In genomic region chr5:8057018-8057323, GRCm38 (mm10) we compare ENCODE assay signal across 8 mouse cellular contexts. TPM values are rescaled to one million over a fixed set of nuclear protein-coding genes. Genes with fewer than 3 reads are reported as not detected.
A peak's percentile ranks its signal among the peaks of the same experiment; 100 is the strongest.
DNase-seq lines count a peak whose midpoint lies in the region; ATAC-seq and TF ChIP-seq lines count a peak whose summit lies in the region.

No protein-coding gene starts in this region.

- peak overlapping the region; percentile 90 for H3K4me3 ChIP-seq in lung, adult 2 months (replicated peaks; ENCODE audit: extremely low read depth, low read depth, low read length)
- H3K4me3 ChIP-seq in embryonic facial prominence, embryonic 11.5 days (ENCODE audit: low read depth, low read length) = peak overlapping the region; percentile 75
- peak overlapping the region; percentile 77 for H3K4me3 ChIP-seq in midbrain, embryonic 14.5 days (replicated peaks; ENCODE audit: low read depth, low read length)

- 0 out of 2 replicates have a peak, but pooled peaks have one; percentile 8 for ATAC-seq in embryonic facial prominence, embryonic 11.5 days (replicated peaks; ENCODE audit: insufficient number of reproducible peaks, low FRiP score, low TSS enrichment, low read depth)
- peak; percentile 4 for ATAC-seq in inflammation-experienced regulatory T-cells, adult 6 months
- ATAC-seq in midbrain, embryonic 14.5 days (ENCODE audit: low FRiP score, low TSS enrichment) = peak; percentile 21; the same call in 1 of the 2 replicates

- peak overlapping the region; percentile 90 for H3K9ac ChIP-seq in embryonic facial prominence, embryonic 11.5 days (replicated peaks; ENCODE audit: low read length)
- H3K9ac ChIP-seq in midbrain, embryonic 14.5 days (replicated peaks; ENCODE audit: low read length) = peak overlapping the region; percentile 85

- no peak for TF ChIP-seq POLR2A in lung, adult 2 months (IDR thresholded peaks at IDR 0.05; ENCODE audit: borderline replicate concordance, extremely low read depth, low read depth, low read length)

- H3K36me3 ChIP-seq in embryonic facial prominence, embryonic 11.5 days (replicated peaks; ENCODE audit: control insufficient read depth, insufficient read depth, low read depth, low read length) = no peaks in the 10 kb centered on the region; the same call in none of the 2 replicates
- peaks cover 22% of the 10 kb centered on the region for H3K36me3 ChIP-seq in midbrain, embryonic 14.5 days (ENCODE audit: control insufficient read depth, insufficient read depth, low read length)

- H3K27me3 ChIP-seq in embryonic facial prominence, embryonic 11.5 days (ENCODE audit: control insufficient read depth, insufficient read depth, low read length) = no peaks in the 10 kb centered on the region
- no peaks in the 10 kb centered on the region for H3K27me3 ChIP-seq in midbrain, embryonic 14.5 days (ENCODE audit: control insufficient read depth, insufficient read depth, low read length)

- 14% methylated on average over 5 of the region's 5 CpGs for WGBS in lung, adult 2 months
- WGBS in embryonic facial prominence, embryonic 11.5 days = 62% methylated on average over 5 of the region's 5 CpGs
- 69% methylated on average over 5 of the region's 5 CpGs for WGBS in midbrain, embryonic 14.5 days

- H3K4me1 ChIP-seq in lung, adult 2 months (ENCODE audit: control insufficient read depth, insufficient read depth, low read length) = peaks cover 13% of the 10 kb centered on the region; the same call in 1 of the 2 replicates
- H3K4me1 ChIP-seq in embryonic facial prominence, embryonic 11.5 days (ENCODE audit: control insufficient read depth, insufficient read depth, low read length) = no peaks in the 10 kb centered on the region
- peaks cover 8% of the 10 kb centered on the region for H3K4me1 ChIP-seq in midbrain, embryonic 14.5 days (ENCODE audit: control insufficient read depth, insufficient read depth, low read length)

- TF ChIP-seq CTCF in lung, adult 2 months (IDR thresholded peaks at IDR 0.05; ENCODE audit: insufficient read depth, low read length) = no peak

- H3K9me3 ChIP-seq in embryonic facial prominence, embryonic 11.5 days (replicated peaks; ENCODE audit: control insufficient read depth, low read length) = no peaks in the 10 kb centered on the region
- no peaks in the 10 kb centered on the region for H3K9me3 ChIP-seq in midbrain, embryonic 14.5 days (ENCODE audit: control insufficient read depth, low read length)

- DNase-seq in lung, adult 2 months = peak; percentile 43
- no peak for DNase-seq in lung, postnatal 36 days
- DNase-seq in embryonic facial prominence, embryonic 11.5 days (ENCODE audit: low spot score) = no peak
- DNase-seq in midbrain, embryonic 14.5 days = peak; percentile 4
- no peak for DNase-seq in Muller cell, postnatal 12 days (ENCODE audit: inconsistent ontology term)
- no peak for DNase-seq in left cerebral cortex, adult 11 months (ENCODE audit: low spot score)
- no peak for DNase-seq in layer of hippocampus, adult 18-20 months (ENCODE audit: low spot score in 2 of 2)

- no peak overlapping the region for H3K27ac ChIP-seq in embryonic facial prominence, embryonic 11.5 days (replicated peaks; ENCODE audit: low read depth, low read length)
- no peak overlapping the region for H3K27ac ChIP-seq in midbrain, embryonic 14.5 days (replicated peaks; ENCODE audit: low read depth, low read length)

- H3K4me2 ChIP-seq in embryonic facial prominence, embryonic 11.5 days (ENCODE audit: low read depth, low read length) = peak overlapping the region; percentile 59
- H3K4me2 ChIP-seq in midbrain, embryonic 14.5 days (ENCODE audit: low read length) = peak overlapping the region; percentile 68

RNA-seq across cellular contexts. Expression of gene Sri, which starts 11.1 kb away (rescaled TPM):
- polyA plus RNA-seq in lung, adult 2 months (2012; rRNA removed) = 152 and 180 TPM in 2 replicates
- 192 and 203 TPM in 2 replicates for polyA plus RNA-seq in embryonic facial prominence, embryonic 11.5 days (2014; fragmentation: Nextera tagmentation; extraction: Ambion mirVana)
- 100 to 1,000 TPM; 611 to 730 (median 644) TPM for polyA plus RNA-seq in inflammation-experienced regulatory T-cells, adult 6 months (2017; shearing (Covaris generic))
- polyA plus RNA-seq in midbrain, embryonic 14.5 days (2014; fragmentation: Nextera tagmentation; extraction: Ambion mirVana) = 139 and 148 TPM in 2 replicates
- 100 to 1,000 TPM in 1 of 2 experiments, 10 to 100 TPM in 1; 99.7 to 100 TPM for total RNA-seq in layer of hippocampus, adult 18-20 months (2021)

Comparison
In these comparisons a context has a peak if more than half of its experiments do, and no peak if none do; other contexts are left out.
1. DNase-seq: peak in lung, adult 2 months (single experiment) and midbrain, embryonic 14.5 days (single experiment); none in lung, postnatal 36 days (single experiment), embryonic facial prominence, embryonic 11.5 days (single experiment), Muller cell, postnatal 12 days (single experiment), left cerebral cortex, adult 11 months (single experiment) and layer of hippocampus, adult 18-20 months (0 of 2).
2. Peak in every context shown above with its lines, with median percentiles within 50 percentile points of each other: H3K4me3 ChIP-seq and ATAC-seq.